Comparison of ENCODE assay signal across 27 mouse cellular contexts in genomic region chr5:138283540-138283939, GRCm38 (mm10). TPM values are rescaled to one million over a fixed set of nuclear protein-coding genes. Genes with fewer than 3 reads are reported as not detected.
DNase-seq lines count a peak whose midpoint lies in the region; ATAC-seq and TF ChIP-seq lines count a peak whose summit lies in the region.
"Had no signal": no experiment of that assay in that cellular context is flagged by ENCODE, and none has a peak within 500 bp of the region (broad histone marks: within the 10 kb centered on the region; RNA-seq: fewer than 3 reads in every experiment).

No protein-coding gene starts in this region.

- intact Hi-C loops in heart, postnatal 10 days (cut with DNase I), result no loop called here
- intact Hi-C loops in gastrocnemius, postnatal 36 days (cut with DNase I), result no loop called here

- no peak for ATAC-seq in liver, embryonic 14.5 days (ENCODE audit: insufficient read depth)
- no peak for ATAC-seq in frontal cortex, adult (ENCODE audit: low TSS enrichment)
- ATAC-seq: activated CD4-positive, CD25-positive, alpha-beta regulatory T cell, adult 4 months; hindbrain, postnatal 0 days had no signal

- 37% methylated on average over 1 of the region's 1 CpGs for WGBS in liver, embryonic 14.5 days (ENCODE audit: insufficient replicate concordance)

- no peak overlapping the region for H3K9ac ChIP-seq in liver, embryonic 14.5 days (replicated peaks)
- H3K9ac ChIP-seq: kidney, embryonic 15.5 days; limb, embryonic 12.5 days; lung, embryonic 14.5 days; midbrain, embryonic 12.5 days had no signal

- no peaks in the 10 kb centered on the region for H3K9me3 ChIP-seq in liver, embryonic 14.5 days (ENCODE audit: control insufficient read depth, low read length)
- H3K9me3 ChIP-seq: midbrain, embryonic 12.5 days had no signal

- H3K4me1 ChIP-seq in liver, embryonic 14.5 days (replicated peaks; ENCODE audit: control insufficient read depth in 2 of 2, insufficient read depth in 2 of 2, low read length in 1 of 2), result peaks cover 0 to 5% of the 10 kb centered on the region in 2 experiments; a peak in 3 of 4 replicates

- H3K4me3 ChIP-seq in liver, embryonic 14.5 days (ENCODE audit: insufficient read depth in 1 of 2, low read depth in 2 of 2, low read length in 2 of 2), result no peak overlapping the region
- H3K4me3 ChIP-seq: kidney, embryonic 15.5 days; limb, embryonic 12.5 days; midbrain, embryonic 12.5 days; myocyte had no signal

- no peaks in the 10 kb centered on the region for H3K36me3 ChIP-seq in liver, embryonic 14.5 days (replicated peaks; ENCODE audit: control insufficient read depth, insufficient read depth, low read depth)
- H3K36me3 ChIP-seq: kidney, embryonic 15.5 days; limb, embryonic 12.5 days; midbrain, embryonic 12.5 days had no signal

- no peak overlapping the region for H3K27ac ChIP-seq in liver, embryonic 14.5 days
- H3K27ac ChIP-seq: hindbrain, postnatal 0 days; kidney, embryonic 15.5 days; limb, embryonic 12.5 days; macrophage; midbrain, embryonic 12.5 days had no signal

- TF ChIP-seq CTCF in liver, embryonic 14.5 days (IDR thresholded peaks at IDR 0.05; ENCODE audit: low read depth), result peak; percentile 25; the same call in 1 of the 2 replicates

- DNase-seq in heart, adult 11 months, result peak; percentile 40
- no peak for DNase-seq in heart, postnatal 10 days
- DNase-seq in liver, embryonic 14.5 days (ENCODE audit: low read depth in 3 of 3, low spot score in 3 of 3), result no peak
- DNase-seq in liver, result no peak
- DNase-seq in ES-CJ7 (ENCODE audit: low read depth, low spot score), result peak; percentile 60
- DNase-seq in naive thymus-derived CD4-positive, alpha-beta T cell, adult 2 months (ENCODE audit: low read depth), result peak; percentile 28
- no peak for DNase-seq in gastrocnemius, postnatal 36 days
- DNase-seq: B cell, adult 2 months; cerebellum, postnatal 10 days; embryo, embryonic 11 days; lung, embryonic 14.5 days; retina, postnatal 1 day; thymus, adult 18-20 months had no signal

- no peak for TF ChIP-seq EP300 in liver, embryonic 14.5 days (IDR thresholded peaks at IDR 0.05; ENCODE audit: low read depth)

- H3K27me3 ChIP-seq in liver, embryonic 14.5 days (ENCODE audit: control insufficient read depth, insufficient read depth, low read length), result no peaks in the 10 kb centered on the region

- no peak overlapping the region for H3K4me2 ChIP-seq in liver, embryonic 14.5 days (ENCODE audit: low read depth)
- H3K4me2 ChIP-seq: kidney, embryonic 15.5 days; limb, embryonic 12.5 days; lung, embryonic 14.5 days; midbrain, embryonic 12.5 days had no signal

RNA-seq across cellular contexts. Expression of gene Stag3, which starts 3.5 kb away (rescaled TPM):
- under 1 TPM; 0.17 to 0.22 TPM for total RNA-seq in heart, postnatal 10 days (2021)
- 2.7 and 3.1 TPM in 2 replicates for polyA plus RNA-seq in liver, embryonic 14.5 days (2012; rRNA removed)
- 1.8 and 1.9 TPM in 2 replicates for polyA plus RNA-seq in liver, embryonic 14.5 days (2014; fragmentation: Nextera tagmentation; extraction: Ambion mirVana)
- not detected for total RNA-seq in gastrocnemius, postnatal 36 days (2021)

RNA-seq across cellular contexts. Expression of gene Gpc2, which starts 3.7 kb away (rescaled TPM):
- 1 to 10 TPM in 1 of 2 experiments, under 1 TPM in 1; 0.86 to 1.1 TPM for total RNA-seq in heart, postnatal 10 days (2021)
- polyA plus RNA-seq in liver, embryonic 14.5 days (2012; rRNA removed), result 1.7 and 2.5 TPM in 2 replicates
- polyA plus RNA-seq in liver, embryonic 14.5 days (2014; fragmentation: Nextera tagmentation; extraction: Ambion mirVana), result not detected in 2 replicates
- total RNA-seq in gastrocnemius, postnatal 36 days (2021), result not detected
- polyA plus RNA-seq: activated CD4-positive, CD25-positive, alpha-beta regulatory T cell, adult 4 months had no signal

RNA-seq across cellular contexts. Expression of gene Gm43720, which starts 3.8 kb away (rescaled TPM):
- total RNA-seq in heart, postnatal 10 days (2021), result not detected
- polyA plus RNA-seq in liver, embryonic 14.5 days (2012; rRNA removed), result not detected in 2 replicates
- 0.01 and 0.04 TPM in 2 replicates for polyA plus RNA-seq in liver, embryonic 14.5 days (2014; fragmentation: Nextera tagmentation; extraction: Ambion mirVana)
- not detected for total RNA-seq in gastrocnemius, postnatal 36 days (2021)
- total RNA-seq: adrenal gland, postnatal 4 days; gastrocnemius, postnatal 4 days; hematopoietic stem cell, adult 5-6 weeks; hindbrain, postnatal 0 days; layer of hippocampus, adult 8-10 months; left cerebral cortex, adult 8-10 months had no signal
- polyA plus RNA-seq: activated CD4-positive, CD25-positive, alpha-beta regulatory T cell, adult 4 months; heart, embryonic 14.5 days; macrophage; midbrain, embryonic 12.5 days had no signal

RNA-seq across cellular contexts. Expression of gene Gal3st4, which starts 10.9 kb away (rescaled TPM):
- under 1 TPM; 0.36 to 0.47 TPM for total RNA-seq in heart, postnatal 10 days (2021)
- 0.01 TPM in 1 of 2 replicates, not detected in the other for polyA plus RNA-seq in liver, embryonic 14.5 days (2012; rRNA removed)
- 0.14 and 0.18 TPM in 2 replicates for polyA plus RNA-seq in liver, embryonic 14.5 days (2014; fragmentation: Nextera tagmentation; extraction: Ambion mirVana)
- under 1 TPM; 0.12 to 0.18 TPM for total RNA-seq in gastrocnemius, postnatal 36 days (2021)
- total RNA-seq: hematopoietic stem cell, adult 5-6 weeks had no signal
- polyA plus RNA-seq: macrophage, myocyte had no signal

RNA-seq across cellular contexts. Expression of gene BC037034, which starts 19.7 kb away (rescaled TPM):
- total RNA-seq in heart, postnatal 10 days (2021), result 1 to 10 TPM; 5.4 to 6.5 TPM
- 22.4 and 27.6 TPM in 2 replicates for polyA plus RNA-seq in liver, embryonic 14.5 days (2012; rRNA removed)
- 1.9 and 2.5 TPM in 2 replicates for polyA plus RNA-seq in liver, embryonic 14.5 days (2014; fragmentation: Nextera tagmentation; extraction: Ambion mirVana)
- 1 to 10 TPM; 2.2 to 3.3 TPM for total RNA-seq in gastrocnemius, postnatal 36 days (2021)

Comparison
In these comparisons a context has a peak if more than half of its experiments do, and no peak if none do; other contexts are left out.
1. DNase-seq: peak in heart, adult 11 months (single experiment), ES-CJ7 (single experiment) and naive thymus-derived CD4-positive, alpha-beta T cell, adult 2 months (single experiment); none in heart, postnatal 10 days (0 of 2), liver, embryonic 14.5 days (0 of 3), liver (single experiment) and gastrocnemius, postnatal 36 days (0 of 2).